Mouse (Mus musculus) T-cell, adult 2 months (primary cell): ENCODE measurements around the gene Nat14.

Experiments
- DNase-seq: peaks from one replicate; pipeline ENCODE4 v3.0.0; 2022; ENCODE audit warnings: low spot score

The Nat14 gene

DNA sequence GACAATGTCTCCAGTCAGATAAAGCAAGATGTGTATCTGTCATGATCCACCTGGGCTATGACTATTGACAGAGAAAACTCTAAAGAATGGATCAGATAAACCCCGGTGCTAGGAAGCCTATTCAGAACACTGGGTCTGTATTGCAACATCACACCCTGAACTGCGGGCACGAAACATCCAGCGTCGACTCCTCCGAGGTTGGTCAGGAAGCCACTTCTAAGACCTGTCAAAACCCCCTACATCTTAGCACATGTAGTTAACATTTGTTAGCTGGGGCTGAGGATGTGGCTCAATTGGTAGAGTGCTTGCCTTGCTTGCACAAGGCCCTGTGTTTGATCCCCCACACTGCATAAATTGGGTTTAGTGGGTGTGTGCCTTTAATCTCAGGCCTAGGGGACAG lies 26.6 kb downstream of the Nat14 start:
- peak; percentile 69 for DNase-seq

DNA sequence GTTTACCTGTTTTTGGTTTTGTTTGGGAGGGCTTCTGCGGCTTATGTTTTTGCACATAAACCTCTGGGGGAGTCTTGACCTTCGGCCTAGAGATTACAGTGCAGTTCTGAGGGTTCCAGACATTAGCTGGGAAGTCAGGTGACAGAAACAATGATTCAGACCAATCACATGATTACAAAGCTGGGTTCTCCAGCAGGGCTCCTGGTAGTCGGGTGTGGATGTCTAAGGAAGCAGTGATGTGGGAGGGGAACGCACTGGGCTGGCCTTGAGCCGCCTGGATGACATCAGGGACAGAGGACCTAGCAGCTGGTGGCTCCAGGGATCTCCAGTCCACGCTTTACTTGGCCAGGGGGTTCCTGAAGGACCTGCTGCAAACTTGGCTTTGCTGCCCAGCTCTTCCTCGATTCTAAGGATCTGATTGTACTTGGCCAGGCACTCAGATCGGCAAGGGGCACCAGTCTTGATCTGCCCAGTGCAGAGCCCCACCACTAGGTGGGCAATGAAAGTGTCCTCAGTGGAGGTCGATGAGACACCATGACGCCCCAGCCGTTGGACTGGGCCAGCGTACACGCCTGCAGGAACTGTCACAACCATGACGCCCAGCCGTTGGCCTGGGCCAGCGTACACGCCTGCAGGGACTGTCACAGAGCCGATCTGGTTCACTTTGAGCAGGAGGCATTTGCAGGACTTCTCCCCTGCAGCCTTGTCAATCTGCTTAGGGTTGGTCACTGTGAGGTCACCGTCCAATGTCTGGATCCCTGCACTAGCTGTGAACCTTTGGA lies 28.9 kb downstream of the Nat14 start:
- no peak for DNase-seq

DNA sequence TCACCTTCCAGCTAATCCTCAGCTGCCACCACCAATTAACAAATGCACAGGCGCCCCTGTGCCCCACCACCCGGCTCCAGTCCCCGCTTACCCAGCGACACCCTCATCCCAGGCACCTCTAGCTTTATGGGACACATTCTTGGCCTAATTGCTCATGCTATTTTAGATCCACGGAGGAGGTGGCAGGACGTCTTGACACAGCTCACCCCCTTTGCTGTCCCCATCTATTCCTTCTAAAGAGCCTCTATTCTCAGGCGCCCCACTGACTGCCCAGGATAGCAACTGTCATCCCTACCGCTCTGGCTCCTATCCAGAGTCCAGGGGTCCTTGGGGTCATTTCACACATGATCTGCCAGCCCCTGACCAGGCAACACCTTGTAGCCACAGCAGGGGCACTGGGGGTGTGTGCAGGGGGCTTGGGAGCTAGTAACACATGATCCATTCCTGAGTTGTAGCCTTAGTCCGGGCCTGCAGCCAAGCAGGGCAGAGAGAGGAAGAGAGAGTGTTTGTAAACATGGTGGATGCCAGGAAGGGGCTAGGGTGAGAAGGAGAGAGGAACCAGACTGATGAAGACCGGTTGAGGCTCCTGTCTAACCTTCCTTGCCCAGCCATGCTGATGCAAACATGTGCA lies 32.1 kb downstream of the Nat14 start:
- DNase-seq = no peak

DNA sequence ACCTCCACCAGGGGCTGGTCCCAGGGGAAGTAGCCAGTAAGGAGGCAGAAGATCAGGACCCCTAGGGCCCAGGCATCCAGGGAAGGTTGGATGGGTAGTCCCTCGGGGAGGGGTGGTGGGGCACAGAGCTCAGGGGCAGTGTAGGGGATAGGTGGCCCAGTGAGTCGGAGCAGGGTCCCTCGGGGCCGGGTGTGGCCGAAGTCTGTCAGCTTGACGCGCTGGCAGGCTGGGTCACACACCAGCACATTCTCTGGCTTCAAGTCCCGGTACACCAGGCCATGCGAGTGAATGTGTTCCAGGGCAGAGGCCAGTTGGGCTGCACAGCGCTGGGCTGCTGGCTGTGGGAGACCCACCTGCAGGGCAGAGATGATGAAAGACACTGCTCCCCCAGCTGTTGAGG lies 35.5 kb downstream of the Nat14 start:
- no peak for DNase-seq

DNA sequence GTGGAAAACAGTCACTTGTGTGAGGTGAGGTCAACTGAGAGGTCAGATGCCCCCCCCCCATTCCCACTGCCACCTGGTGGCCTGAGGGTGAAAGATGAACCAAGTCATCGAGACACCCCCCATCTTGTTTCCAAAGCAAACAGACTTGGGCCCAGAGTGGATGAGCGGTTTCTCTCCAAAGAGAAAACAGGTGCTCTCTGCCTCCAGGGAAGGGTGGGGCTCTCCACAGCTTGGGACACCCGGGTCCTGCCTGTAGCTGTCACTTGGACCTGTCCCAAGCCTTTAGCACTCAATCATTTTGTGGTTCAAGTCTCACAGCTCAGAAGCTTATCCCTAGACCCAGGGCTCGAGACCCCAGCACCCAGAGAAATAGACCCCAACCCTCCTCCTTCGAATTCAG lies 41.7 kb downstream of the Nat14 start:
- no peak for DNase-seq

DNA sequence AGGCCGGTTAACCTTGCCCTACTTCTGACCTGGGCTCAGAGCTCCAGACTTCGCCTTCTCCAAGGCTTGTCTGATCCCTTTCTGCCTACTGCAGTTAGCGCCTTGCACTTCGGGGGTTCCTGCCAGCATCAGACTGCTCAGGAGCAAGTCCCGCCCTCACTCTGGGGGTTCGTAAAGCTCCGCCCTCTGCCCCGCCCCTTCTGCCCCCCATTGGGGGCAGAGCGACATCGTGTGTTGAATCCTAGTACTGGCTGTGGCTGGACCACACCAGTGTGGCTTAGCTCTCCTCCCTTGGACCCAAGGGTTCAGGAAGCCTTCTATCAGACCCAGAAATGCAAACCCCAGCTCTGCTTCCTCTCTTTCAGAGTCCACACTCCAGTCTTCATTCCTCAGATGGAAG lies 42.4 kb downstream of the Nat14 start, which contains the start of gene Sbk2:
Sbk2 (minus strand) TSS at position 135 of the 400 bp plus-strand sequence.
- DNase-seq = peak; percentile 81

DNA sequence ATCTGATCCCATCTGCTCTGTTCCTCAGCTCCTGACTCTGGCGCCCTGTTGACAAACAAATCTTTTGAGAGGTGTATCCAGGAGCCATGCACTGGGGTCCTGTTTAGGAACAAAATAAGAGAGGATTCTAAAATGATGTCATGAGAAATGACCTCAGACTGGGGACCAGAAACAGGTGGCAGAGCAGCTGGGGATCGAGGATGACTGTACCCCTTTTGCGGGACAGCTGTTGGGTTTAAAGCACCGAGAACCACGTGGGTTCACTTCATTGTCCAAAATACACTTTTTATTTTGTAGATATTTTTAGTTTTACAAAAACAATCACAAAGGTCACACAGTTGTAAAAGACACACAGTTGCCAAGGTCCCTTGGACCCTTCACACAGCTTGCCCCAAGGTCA lies 43.2 kb downstream of the Nat14 start:
- DNase-seq = no peak

DNA sequence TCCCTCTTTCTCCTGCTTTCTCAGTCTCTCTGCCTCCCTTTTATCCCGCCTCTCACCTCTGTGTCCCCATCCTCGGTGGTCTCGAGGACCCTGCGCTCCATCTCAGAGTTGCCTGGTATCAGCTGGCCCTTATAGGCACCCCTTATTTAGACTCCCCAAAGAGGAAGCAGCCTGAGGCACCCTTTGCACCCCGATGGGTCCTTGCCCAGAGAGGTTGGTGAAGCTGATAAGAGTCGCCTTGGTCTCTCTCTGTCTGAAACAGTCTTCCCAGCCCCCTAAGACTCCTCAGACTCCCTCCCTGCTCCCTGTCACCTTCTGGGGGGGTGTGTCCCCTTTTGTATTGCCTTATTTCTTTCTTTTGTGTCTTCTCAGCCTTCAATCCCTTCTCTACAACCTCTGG lies 49.2 kb downstream of the Nat14 start, which contains the start of gene Sbk3:
Sbk3 (minus strand) TSS at position 101 of the 400 bp plus-strand sequence.
- no peak for DNase-seq

DNA sequence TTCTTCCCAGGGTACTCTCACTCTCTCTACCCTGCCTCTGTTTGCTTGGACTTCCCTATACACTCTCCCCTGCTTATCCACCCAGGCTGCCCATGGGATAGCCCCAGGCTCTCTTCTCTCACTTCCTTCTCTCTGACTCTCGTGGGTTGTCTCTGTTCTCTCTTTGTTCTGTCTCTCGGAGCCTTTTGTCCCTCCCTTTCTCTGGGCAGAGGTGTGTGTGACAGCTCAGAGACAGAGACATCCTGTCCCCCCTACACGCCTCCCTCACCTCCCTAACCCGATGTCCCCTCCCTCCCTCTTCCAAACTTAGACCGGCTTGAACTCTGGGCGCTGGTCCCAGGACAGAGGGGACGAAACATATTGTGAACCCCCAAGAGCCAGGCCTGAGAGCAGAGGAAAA lies 49.9 kb downstream of the Nat14 start:
- no peak for DNase-seq

DNA sequence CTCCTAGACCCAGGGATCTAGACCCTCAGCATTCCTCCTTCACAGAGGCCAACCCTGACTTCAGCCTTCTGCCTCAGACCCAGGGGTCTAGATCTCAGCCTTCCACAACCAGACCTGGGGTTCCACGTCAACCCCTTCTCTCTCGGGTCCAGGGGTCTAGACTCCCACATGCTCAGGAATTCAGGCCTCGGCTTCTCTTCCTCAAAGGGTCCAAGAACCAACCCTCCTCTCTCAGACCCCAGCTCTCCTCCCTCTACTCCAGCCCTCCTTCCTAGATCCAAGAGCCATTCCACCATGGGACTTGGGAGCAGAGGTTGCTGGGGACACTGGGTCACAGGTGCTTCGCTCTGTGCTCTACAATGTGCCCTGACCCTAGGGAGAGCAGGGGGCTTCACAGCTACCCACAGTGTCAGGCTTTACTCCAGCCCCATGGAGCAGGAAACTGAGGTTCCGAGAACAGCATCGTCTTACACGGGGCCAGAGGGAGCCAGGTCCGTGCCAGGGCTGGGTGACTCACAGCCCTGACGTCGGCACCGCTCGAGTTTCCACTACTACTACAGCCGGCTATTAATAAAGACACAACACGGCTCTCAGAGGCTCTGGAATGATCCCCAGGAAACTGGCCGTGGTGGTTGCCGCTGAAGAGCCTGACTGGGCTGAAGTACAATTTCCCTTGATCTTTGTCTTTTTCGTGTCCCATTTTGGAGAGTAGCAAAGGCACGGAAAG lies 50.7 kb downstream of the Nat14 start:
- no peak for DNase-seq
